Mouse (Mus musculus) gastrocnemius, adult 2 months (tissue): ENCODE data around the gene 4930447C04Rik. TPM values are rescaled to one million over a fixed set of nuclear protein-coding genes. Genes with fewer than 3 reads are reported as not detected.

Source experiments
- DNase-seq: peaks from one replicate; pipeline ENCODE4 v3.0.0; 2022
- H3K27ac ChIP-seq: fragments of 200-600 bp; 2 replicates; pipeline ENCODE4 v1.8.1; 2022; ENCODE audit warnings: mild to moderate bottlenecking
- H3K4me3 ChIP-seq: fragments of 200-600 bp; 2 replicates; pipeline ENCODE4 v1.8.1; 2022; ENCODE audit warnings: mild to moderate bottlenecking, moderate library complexity
- CTCF ChIP-seq: fragments of 200-600 bp; IDR thresholded peaks from 2 replicates; pipeline ENCODE4 v1.8.1; 2022; ENCODE audit warnings: antibody characterized with exemption, mild to moderate bottlenecking, moderate library complexity
- intact Hi-C: fragments of 180-260 bp; cut with DNase I; formaldehyde crosslinking; loops from one replicate; pipeline ENCODE4 v1.15.1; 2025
- total RNA-seq, 2 experiments: library from RNA; stranded (reverse); gene quantifications; 2 replicates each; pipeline ENCODE4 v1.2.3; 2021

Gene 4930447C04Rik
- total RNA-seq, 2 experiments from 2014 or later = not detected

DNA sequence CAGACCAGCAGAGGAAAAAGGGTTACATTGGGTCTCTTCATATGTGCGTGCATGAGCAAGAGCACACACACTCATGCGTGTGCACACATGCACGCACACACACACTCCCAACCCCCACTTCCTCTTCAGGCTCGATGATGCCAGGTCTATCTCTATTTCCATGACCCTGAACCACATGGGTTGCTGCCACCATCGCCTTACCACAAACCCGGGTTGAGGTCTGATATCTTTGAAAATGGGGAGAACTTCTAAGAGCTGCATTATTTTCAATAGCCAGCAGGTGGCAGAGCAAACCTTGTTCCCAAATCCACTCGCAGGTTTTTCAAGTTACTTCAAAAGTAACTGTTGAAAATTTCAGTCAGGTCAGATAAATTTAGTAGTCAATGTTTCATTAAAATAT is 92.8 kb downstream of the 4930447C04Rik start:
- Histone ChIP-seq H3K4me3 (no peak overlapping the region), H3K27ac (no peak overlapping the region)
- intact Hi-C loops = loop anchor here (2.0 to 10.0 kb wide), 2 partner anchors 677 to 707 kb away; no protein-coding TSS in a partner anchor
- DNase-seq = peak; percentile 32
- peak; percentile 83 for TF ChIP-seq CTCF

- intact Hi-C loops = loop anchor here (1.0 to 10.0 kb wide), 3 partner anchors 130 to 709 kb away; no protein-coding TSS in a partner anchor
- no peak for DNase-seq
- H3K27ac ChIP-seq = no peak overlapping the region
- no peak overlapping the region for H3K4me3 ChIP-seq
- TF ChIP-seq CTCF = no peak
Measured at GRCm38 (mm10) chr12:72845946-72846345, 94.6 kb downstream of the 4930447C04Rik start.

GRCm38 (mm10) chr12:72843973-72844620 is 96.5 kb downstream of the 4930447C04Rik start:
- TF ChIP-seq CTCF = no peak
- Histone ChIP-seq H3K4me3 (peak overlapping the region; percentile 51), H3K27ac (peak overlapping the region; percentile 48)
- intact Hi-C loops = loop anchor here (10.0 kb wide), 1 partner anchor 681 kb away; no protein-coding TSS in a partner anchor
- peak; percentile 67 for DNase-seq

- peak overlapping the region; percentile 51 for H3K4me3 ChIP-seq
- no peak overlapping the region for H3K27ac ChIP-seq
- TF ChIP-seq CTCF = no peak
- no peak for DNase-seq
- intact Hi-C loops = loop anchor here (10.0 kb wide), 1 partner anchor 681 kb away; no protein-coding TSS in a partner anchor
Measured at GRCm38 (mm10) chr12:72843555-72843954, 97.0 kb downstream of the 4930447C04Rik start.

- DNase-seq = no peak
- H3K4me3 ChIP-seq = no peak overlapping the region
- intact Hi-C loops = loop anchor here (10.0 kb wide), 1 partner anchor 682 kb away; no protein-coding TSS in a partner anchor
- no peak overlapping the region for H3K27ac ChIP-seq
- peak; percentile 42 for TF ChIP-seq CTCF
Measured at GRCm38 (mm10) chr12:72843135-72843534, 97.4 kb downstream of the 4930447C04Rik start.

GRCm38 (mm10) chr12:72841500-72841899 is 99.1 kb downstream of the 4930447C04Rik start:
- no peak for DNase-seq
- Histone ChIP-seq H3K27ac (no peak overlapping the region), H3K4me3 (no peak overlapping the region)
- no peak for TF ChIP-seq CTCF
- intact Hi-C loops = loop anchor here (10.0 kb wide), 1 partner anchor 683 kb away; no protein-coding TSS in a partner anchor

DNA sequence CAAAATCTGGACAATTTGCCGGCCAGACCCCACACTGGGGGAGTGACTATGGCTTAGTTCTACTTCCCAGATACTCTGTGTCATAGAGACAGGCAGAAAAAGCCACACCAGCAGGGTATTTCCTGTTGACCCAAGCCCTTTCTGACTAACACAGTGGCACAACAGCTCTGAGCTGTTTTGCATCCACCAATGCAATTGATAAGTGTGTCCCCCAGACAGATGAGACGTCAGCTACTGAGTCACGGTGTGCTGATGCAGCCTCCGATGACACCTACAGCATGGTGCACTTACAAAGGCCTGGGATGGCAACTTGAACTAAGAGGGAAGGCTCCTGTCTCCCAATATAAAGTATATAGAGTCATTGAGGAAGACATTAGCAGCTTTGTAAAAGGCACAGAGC is 103.3 kb downstream of the 4930447C04Rik start:
- intact Hi-C loops = no loop called here
- no peak for TF ChIP-seq CTCF
- Histone ChIP-seq H3K4me3 (no peak overlapping the region), H3K27ac (no peak overlapping the region)
- DNase-seq = no peak

DNA sequence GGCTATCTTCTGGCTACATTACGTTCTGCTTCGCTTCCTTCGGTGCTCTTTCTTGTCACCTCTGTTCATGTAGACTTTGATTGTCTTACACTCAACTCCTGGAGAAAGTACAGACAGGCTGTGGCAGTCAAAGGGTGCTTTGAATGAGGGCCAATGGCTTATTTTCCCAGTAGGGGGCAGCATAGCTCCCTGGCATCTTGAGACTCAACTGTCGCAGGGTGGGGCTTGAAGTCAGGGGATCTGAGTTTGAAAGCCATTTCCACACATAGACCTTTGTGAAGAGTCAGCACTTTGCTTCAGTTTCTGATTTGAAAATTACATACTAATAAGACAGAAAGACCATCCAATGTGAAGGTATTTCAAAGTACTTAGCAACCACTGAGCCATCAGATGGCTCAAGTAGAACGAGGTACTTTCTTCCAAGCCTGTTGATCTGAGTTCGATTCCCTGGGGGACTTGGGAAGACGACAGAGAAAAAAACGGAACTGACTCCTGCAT is 105.0 kb downstream of the 4930447C04Rik start:
- no peak overlapping the region for H3K27ac ChIP-seq
- intact Hi-C loops = no loop called here
- no peak for DNase-seq
- TF ChIP-seq CTCF = peak; percentile 33; the same call in 1 of the 2 replicates
- H3K4me3 ChIP-seq = no peak overlapping the region

DNA sequence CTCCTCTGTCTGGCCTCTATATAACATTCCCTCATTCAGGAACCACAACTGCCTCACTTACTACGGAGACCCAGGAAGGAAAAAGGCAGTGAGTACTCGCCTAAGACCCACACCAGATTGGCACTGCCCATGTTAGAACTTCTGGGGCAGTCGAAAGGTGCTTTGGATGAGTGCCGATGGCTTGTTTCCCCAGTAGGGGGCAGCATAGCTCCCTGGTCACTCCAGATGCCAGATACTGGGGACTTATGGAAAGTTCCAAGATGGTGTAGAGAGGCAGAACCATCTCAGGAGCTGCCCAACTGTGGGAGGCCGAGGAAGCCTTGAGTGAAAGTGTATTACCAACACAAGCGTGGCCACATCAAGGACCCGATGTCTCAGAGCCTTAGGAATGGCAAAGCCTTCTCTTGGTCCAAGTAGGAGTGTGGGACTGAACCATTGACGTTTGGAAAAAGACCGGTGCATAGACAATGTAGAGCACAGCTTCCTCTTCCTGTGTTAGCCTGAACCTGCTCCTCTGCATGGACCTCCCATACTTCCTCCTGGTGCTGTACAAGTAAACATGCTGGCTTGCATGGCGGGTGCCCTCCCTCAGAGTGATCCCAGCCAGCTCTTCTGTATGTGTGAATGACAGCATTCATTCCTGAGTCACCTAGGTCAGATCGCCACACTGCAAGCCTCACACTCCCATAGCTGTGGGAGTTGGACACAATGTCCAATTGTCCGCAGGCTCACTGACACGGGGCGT is 105.6 kb downstream of the 4930447C04Rik start:
- DNase-seq = no peak
- no peak overlapping the region for H3K4me3 ChIP-seq
- peak; percentile 52 for TF ChIP-seq CTCF
- intact Hi-C loops = loop anchor here (5.0 kb wide), 1 partner anchor 73 kb away; no protein-coding TSS in a partner anchor
- H3K27ac ChIP-seq = no peak overlapping the region

GRCm38 (mm10) chr12:72831711-72832432 is 108.7 kb downstream of the 4930447C04Rik start:
- DNase-seq = peak; percentile 75
- intact Hi-C loops = loop anchor here (5.0 kb wide), 1 partner anchor 70 kb away; no protein-coding TSS in a partner anchor
- Histone ChIP-seq H3K27ac (peak overlapping the region; percentile 63), H3K4me3 (peak overlapping the region; percentile 69)
- no peak for TF ChIP-seq CTCF

Other genes starting within 250 kb of the 4930447C04Rik start
- gene Ppm1a, start 183.3 kb downstream of the 4930447C04Rik start, total RNA-seq = 100 to 1,000 TPM; 295 to 308 TPM
- gene Six6, start 882 bp downstream of the 4930447C04Rik start, total RNA-seq = not detected
- gene Six1, start 113.1 kb upstream of the 4930447C04Rik start, total RNA-seq = 10 to 100 TPM; 59.8 to 68.4 TPM
- gene Six4, start 172.7 kb upstream of the 4930447C04Rik start, total RNA-seq = 10 to 100 TPM; 15.6 to 18.1 TPM
- gene Mnat1, start 182.9 kb upstream of the 4930447C04Rik start, total RNA-seq = 10 to 100 TPM; 17.6 to 19.4 TPM